Mouse (Mus musculus) kidney, postnatal 4 days (tissue): Measurements from ENCODE around the gene Ext2.

Experiments used
- DNase-seq, 2 experiments: peaks; one replicate each; pipeline ENCODE4 v3.0.0; 2021; ENCODE audit warnings: mixed read lengths in 2 of 2

Gene Ext2

GRCm38 (mm10) chr2:93615845-93616689, 206.3 kb downstream of the Ext2 start:
- DNase-seq, result no peak

- DNase-seq, result no peak
Observed at GRCm38 (mm10) chr2:93613020-93613419, 209.3 kb downstream of the Ext2 start.
